Mouse (Mus musculus) left cerebral cortex, adult 2 months (tissue): ENCODE measurements around the gene Il23a. TPM values are rescaled to one million over a fixed set of nuclear protein-coding genes. Genes with fewer than 3 reads are reported as not detected.

Experiments used
- DNase-seq, 2 experiments: peaks; one replicate each; pipeline ENCODE4 v3.0.0; 2021 to 2022; ENCODE audit warnings: low spot score in 2 of 2, mixed read lengths in 1 of 2; ENCODE audit errors: extremely low spot score in 1 of 2
- H3K27ac ChIP-seq: fragments of 200-600 bp; 2 replicates; pipeline ENCODE4 v1.8.1; 2022
- H3K4me3 ChIP-seq: fragments of 200-600 bp; 2 replicates; pipeline ENCODE4 v1.8.1; 2022
- CTCF ChIP-seq: fragments of 200-600 bp; IDR thresholded peaks from 2 replicates; pipeline ENCODE4 v1.8.1; 2022; ENCODE audit warnings: antibody characterized with exemption, mild to moderate bottlenecking, moderate library complexity
- intact Hi-C: fragments of 180-260 bp; cut with DNase I; formaldehyde crosslinking; loops from one replicate; pipeline ENCODE4 v1.15.1; 2025
- total RNA-seq, 2 experiments: library from RNA; stranded (reverse); gene quantifications; 2 replicates each; pipeline ENCODE4 v1.2.3; 2021

The Il23a gene
- total RNA-seq, 2 experiments from 2014 or later: not detected

- Histone ChIP-seq H3K27ac (no peak overlapping the region), H3K4me3 (no peak overlapping the region)
- TF ChIP-seq CTCF: no peak
- no peak for DNase-seq
- intact Hi-C loops: no loop called here
Observed at GRCm38 (mm10) chr10:128256328-128256727, 42.2 kb downstream of the Il23a start.

GRCm38 (mm10) chr10:128255925-128256324, 42.6 kb downstream of the Il23a start:
- no peak for TF ChIP-seq CTCF
- no peak for DNase-seq
- Histone ChIP-seq H3K27ac (no peak overlapping the region), H3K4me3 (no peak overlapping the region)
- intact Hi-C loops: no loop called here

GRCm38 (mm10) chr10:128253677-128254255, 44.8 kb downstream of the Il23a start, which contains the start of gene Apon:
Apon (plus strand) TSS chr10:128254096.
- TF ChIP-seq CTCF: no peak
- H3K27ac ChIP-seq: no peak within 1 kb of the TSS
- intact Hi-C loops: no loop called here
- no peak for DNase-seq
- H3K4me3 ChIP-seq: no peak within 1 kb of the TSS

GRCm38 (mm10) chr10:128250565-128250964, 48.0 kb downstream of the Il23a start:
- TF ChIP-seq CTCF: no peak
- DNase-seq: no peak
- intact Hi-C loops: no loop called here
- no peak overlapping the region for H3K27ac ChIP-seq
- H3K4me3 ChIP-seq: no peak overlapping the region

GRCm38 (mm10) chr10:128247020-128247732, 51.4 kb downstream of the Il23a start:
- DNase-seq: no peak
- intact Hi-C loops: no loop called here
- Histone ChIP-seq H3K4me3 (no peak overlapping the region), H3K27ac (no peak overlapping the region)
- TF ChIP-seq CTCF: no peak

Other genes starting within 250 kb of the Il23a start
- gene Ptges3, start 239.8 kb downstream of the Il23a start, total RNA-seq: 100 to 1,000 TPM; 121 to 123 TPM
- gene Atp5b, start 215.5 kb downstream of the Il23a start, total RNA-seq: 1,000 to 10,000 TPM; 1,628 to 1,633 TPM
- 10 to 100 TPM; 42.2 to 45.1 TPM for gene Baz2a, start 207.2 kb downstream of the Il23a start, total RNA-seq
- gene Rbms2, start 118.5 kb downstream of the Il23a start, total RNA-seq: 10 to 100 TPM; 15.6 to 16.4 TPM
- 10 to 100 TPM; 36.2 to 37.1 TPM for gene Gls2, start 104.3 kb downstream of the Il23a start, total RNA-seq
- gene Spryd4, start 86.9 kb downstream of the Il23a start, total RNA-seq: 10 to 100 TPM in 1 of 2 experiments, 1 to 10 TPM in 1; 9.5 to 10.4 TPM
- gene Mip, start 72.9 kb downstream of the Il23a start, total RNA-seq: not detected
- 1 to 10 TPM; 8.2 to 9.1 TPM for gene Timeless, start 66.7 kb downstream of the Il23a start, total RNA-seq
- not detected for gene Apon, start 44.7 kb downstream of the Il23a start, total RNA-seq
- not detected for gene Apof, start 30.1 kb downstream of the Il23a start, total RNA-seq
- 10 to 100 TPM; 29.2 to 31.5 TPM for gene Stat2, start 28.2 kb downstream of the Il23a start, total RNA-seq
- 10 to 100 TPM; 15.8 TPM for gene Pan2, start 4.6 kb upstream of the Il23a start, total RNA-seq
- gene Cnpy2, start 23.7 kb upstream of the Il23a start, total RNA-seq: 10 to 100 TPM; 66.8 to 67.5 TPM
- gene Cs, start 39.0 kb upstream of the Il23a start, total RNA-seq: 100 to 1,000 TPM; 216 to 218 TPM
- 10 to 100 TPM; 53.0 to 54.6 TPM for gene Coq10a, start 70.2 kb upstream of the Il23a start, total RNA-seq
- gene Ankrd52, start 78.4 kb upstream of the Il23a start, total RNA-seq: 10 to 100 TPM; 60.8 to 63.9 TPM
- gene Slc39a5, start 102.5 kb upstream of the Il23a start, total RNA-seq: not detected
- gene Nabp2, start 112.7 kb upstream of the Il23a start, total RNA-seq: 10 to 100 TPM; 87.0 to 91.1 TPM
- 10 to 100 TPM; 74.0 to 76.6 TPM for gene Rnf41, start 112.9 kb upstream of the Il23a start, total RNA-seq
- gene Smarcc2, start 160.5 kb upstream of the Il23a start, total RNA-seq: 100 to 1,000 TPM; 253 to 254 TPM
- gene Myl6, start 195.4 kb upstream of the Il23a start, total RNA-seq: 100 to 1,000 TPM; 555 to 562 TPM
- gene Myl6b, start 199.9 kb upstream of the Il23a start, total RNA-seq: 10 to 100 TPM; 30.7 to 32.9 TPM
- 10 to 100 TPM; 10.2 to 10.4 TPM for gene Esyt1, start 227.1 kb upstream of the Il23a start, total RNA-seq
- 10 to 100 TPM; 12.4 to 15.7 TPM for gene Zc3h10, start 249.0 kb upstream of the Il23a start, total RNA-seq